Comparison of ENCODE assay signal across 16 mouse cellular contexts in genomic region chr2:151910498-151910897, GRCm38 (mm10). TPM values are rescaled to one million over a fixed set of nuclear protein-coding genes. Genes with fewer than 3 reads are reported as not detected.
DNase-seq lines count a peak whose midpoint lies in the region; ATAC-seq and TF ChIP-seq lines count a peak whose summit lies in the region.
"Had no signal": no experiment of that assay in that cellular context is flagged by ENCODE, and none has a peak within 500 bp of the region (broad histone marks: within the 10 kb centered on the region; RNA-seq: fewer than 3 reads in every experiment).

No protein-coding gene starts in this region.

- no peak for TF ChIP-seq EP300 in stomach, postnatal 0 days (optimal IDR thresholded peaks at IDR 0.05)

- ATAC-seq in heart, embryonic 13.5 days (ENCODE audit: extremely low read depth, insufficient number of reproducible peaks, low FRiP score, low TSS enrichment), result no peak
- ATAC-seq in midbrain, postnatal 0 days (ENCODE audit: low FRiP score), result no peak
- ATAC-seq in midbrain, embryonic 16.5 days, result no peak
- ATAC-seq in intestine, embryonic 15.5 days, result peak; percentile 23
- ATAC-seq in stomach, postnatal 0 days (ENCODE audit: low FRiP score, low TSS enrichment), result no peak; the same call in 1 of the 2 replicates
- ATAC-seq: activated CD4-positive, CD25-positive, alpha-beta regulatory T cell, adult 4 months had no signal

- no peak overlapping the region for H3K27ac ChIP-seq in heart, embryonic 13.5 days (replicated peaks)
- 0 out of 2 replicates have a peak overlapping the region, but pooled peaks have one; percentile 6 for H3K27ac ChIP-seq in midbrain, postnatal 0 days (ENCODE audit: low read depth, low read length)
- H3K27ac ChIP-seq in midbrain, embryonic 16.5 days (ENCODE audit: low read length), result no peak overlapping the region
- peak overlapping the region; percentile 45 for H3K27ac ChIP-seq in intestine, embryonic 15.5 days
- H3K27ac ChIP-seq in stomach, postnatal 0 days (replicated peaks), result 0 out of 2 replicates have a peak overlapping the region, but pooled peaks have one; percentile 9
- H3K27ac ChIP-seq: heart, adult 2 months; liver, embryonic 15.5 days; macrophage had no signal

- H3K27me3 ChIP-seq in heart, embryonic 13.5 days (replicated peaks), result 0 out of 2 replicates have a peak, but pooled peaks cover 7% of the 10 kb centered on the region
- H3K27me3 ChIP-seq in midbrain, postnatal 0 days (ENCODE audit: insufficient read depth, low read length), result no peaks in the 10 kb centered on the region
- H3K27me3 ChIP-seq in midbrain, embryonic 16.5 days (ENCODE audit: control insufficient read depth, insufficient read depth, low read depth, low read length), result no peaks in the 10 kb centered on the region
- H3K27me3 ChIP-seq in intestine, embryonic 15.5 days (replicated peaks), result no peaks in the 10 kb centered on the region
- H3K27me3 ChIP-seq in stomach, postnatal 0 days (ENCODE audit: control insufficient read depth, insufficient read depth, low read length), result no peaks in the 10 kb centered on the region
- H3K27me3 ChIP-seq: liver, embryonic 15.5 days had no signal

- H3K36me3 ChIP-seq in heart, embryonic 13.5 days, result no peaks in the 10 kb centered on the region
- H3K36me3 ChIP-seq in midbrain, postnatal 0 days (ENCODE audit: insufficient read depth, low read length), result no peaks in the 10 kb centered on the region
- no peaks in the 10 kb centered on the region for H3K36me3 ChIP-seq in midbrain, embryonic 16.5 days (ENCODE audit: control insufficient read depth, insufficient read depth, low read length)
- no peaks in the 10 kb centered on the region for H3K36me3 ChIP-seq in intestine, embryonic 15.5 days
- no peaks in the 10 kb centered on the region for H3K36me3 ChIP-seq in stomach, postnatal 0 days (ENCODE audit: control insufficient read depth, insufficient read depth, low read length)
- H3K36me3 ChIP-seq: liver, embryonic 15.5 days had no signal

- peaks cover 15% of the 10 kb centered on the region for H3K4me1 ChIP-seq in heart, embryonic 13.5 days
- no peaks in the 10 kb centered on the region for H3K4me1 ChIP-seq in midbrain, postnatal 0 days (ENCODE audit: insufficient read depth, low read length)
- H3K4me1 ChIP-seq in midbrain, embryonic 16.5 days (ENCODE audit: control insufficient read depth, insufficient read depth, low read length), result no peaks in the 10 kb centered on the region
- peaks cover 12% of the 10 kb centered on the region for H3K4me1 ChIP-seq in intestine, embryonic 15.5 days (replicated peaks)
- H3K4me1 ChIP-seq in stomach, postnatal 0 days (replicated peaks; ENCODE audit: control insufficient read depth, insufficient read depth), result peaks cover 9% of the 10 kb centered on the region; the same call in 1 of the 2 replicates
- H3K4me1 ChIP-seq: liver, embryonic 15.5 days had no signal

- H3K4me2 ChIP-seq in heart, embryonic 13.5 days, result no peak overlapping the region
- no peak overlapping the region for H3K4me2 ChIP-seq in midbrain, postnatal 0 days (ENCODE audit: low read depth, low read length, poor library complexity, severe bottlenecking)
- H3K4me2 ChIP-seq in midbrain, embryonic 16.5 days (ENCODE audit: low read length), result no peak overlapping the region
- H3K4me2 ChIP-seq in intestine, embryonic 15.5 days (replicated peaks), result 0 out of 2 replicates have a peak overlapping the region, but pooled peaks have one; percentile 5
- H3K4me2 ChIP-seq in stomach, postnatal 0 days (replicated peaks; ENCODE audit: low read depth), result no peak overlapping the region
- H3K4me2 ChIP-seq: liver, embryonic 15.5 days had no signal

- TF ChIP-seq CTCF in midbrain, postnatal 0 days (IDR thresholded peaks at IDR 0.05), result no peak
- no peak for TF ChIP-seq CTCF in stomach, postnatal 0 days (IDR thresholded peaks at IDR 0.05; ENCODE audit: low read depth)

- DNase-seq in heart, adult 8-10 months (ENCODE audit: low spot score), result no peak
- no peak for DNase-seq in midbrain, postnatal 0 days (ENCODE audit: low spot score)
- no peak for DNase-seq in stomach, postnatal 0 days (ENCODE audit: low spot score)
- DNase-seq in right cerebral cortex, postnatal 25 days, result no peak
- DNase-seq: cerebellum, adult 18-20 months; heart, postnatal 36 days; kidney, adult 11 months; right cerebral cortex, adult 18-20 months had no signal

- no peak overlapping the region for H3K4me3 ChIP-seq in heart, embryonic 13.5 days
- H3K4me3 ChIP-seq in midbrain, postnatal 0 days (ENCODE audit: low read depth, low read length), result no peak overlapping the region
- H3K4me3 ChIP-seq in midbrain, embryonic 16.5 days (ENCODE audit: low read depth, low read length), result no peak overlapping the region
- no peak overlapping the region for H3K4me3 ChIP-seq in intestine, embryonic 15.5 days (replicated peaks)
- H3K4me3 ChIP-seq in stomach, postnatal 0 days (ENCODE audit: low read depth, low read length), result no peak overlapping the region
- H3K4me3 ChIP-seq: heart, adult 2 months; liver, embryonic 15.5 days had no signal

- H3K9me3 ChIP-seq in heart, embryonic 13.5 days, result no peaks in the 10 kb centered on the region
- no peaks in the 10 kb centered on the region for H3K9me3 ChIP-seq in midbrain, postnatal 0 days (ENCODE audit: low read length)
- no peaks in the 10 kb centered on the region for H3K9me3 ChIP-seq in midbrain, embryonic 16.5 days (replicated peaks; ENCODE audit: control insufficient read depth, low read length, poor library complexity, severe bottlenecking)
- H3K9me3 ChIP-seq in intestine, embryonic 15.5 days, result no peaks in the 10 kb centered on the region
- H3K9me3 ChIP-seq in stomach, postnatal 0 days (ENCODE audit: control insufficient read depth, low read length), result no peaks in the 10 kb centered on the region
- H3K9me3 ChIP-seq: liver, embryonic 15.5 days had no signal

- H3K9ac ChIP-seq in heart, embryonic 13.5 days, result peak overlapping the region; percentile 3; the same call in 1 of the 2 replicates
- no peak overlapping the region for H3K9ac ChIP-seq in midbrain, postnatal 0 days (replicated peaks; ENCODE audit: low read length, poor library complexity, severe bottlenecking)
- no peak overlapping the region for H3K9ac ChIP-seq in midbrain, embryonic 16.5 days (ENCODE audit: low read depth, low read length)
- no peak overlapping the region for H3K9ac ChIP-seq in intestine, embryonic 15.5 days
- no peak overlapping the region for H3K9ac ChIP-seq in stomach, postnatal 0 days (ENCODE audit: low read length)
- H3K9ac ChIP-seq: liver, embryonic 15.5 days had no signal

- WGBS in heart, embryonic 13.5 days, result 42% methylated on average over 5 of the region's 5 CpGs
- 63% methylated on average over 5 of the region's 5 CpGs for WGBS in midbrain, postnatal 0 days
- WGBS in midbrain, embryonic 16.5 days, result 68% methylated on average over 5 of the region's 5 CpGs
- 40% methylated on average over 5 of the region's 5 CpGs for WGBS in intestine, embryonic 15.5 days
- WGBS in stomach, postnatal 0 days, result 43% methylated on average over 5 of the region's 5 CpGs

RNA-seq across cellular contexts. Expression of gene Angpt4, which starts 0.5 kb away (rescaled TPM):
- polyA plus RNA-seq in heart, embryonic 13.5 days (2015; fragmentation: Nextera tagmentation; extraction: Ambion mirVana), result 0.05 and 0.28 TPM in 2 replicates
- under 1 TPM in 3 of 4 experiments, not detected in 1; 0.14 to 0.22 (median 0.16) TPM for total RNA-seq in heart, adult 8-10 months (2022)
- total RNA-seq in midbrain, postnatal 0 days (2014; rRNA removed), result 0.24 and 0.38 TPM in 2 replicates
- 0.09 and 0.25 TPM in 2 replicates for polyA plus RNA-seq in midbrain, postnatal 0 days (2015; fragmentation: Nextera tagmentation; extraction: Ambion mirVana)
- polyA plus RNA-seq in midbrain, embryonic 16.5 days (2015; fragmentation: Nextera tagmentation; extraction: Ambion mirVana), result 0.14 and 0.30 TPM in 2 replicates
- polyA plus RNA-seq in intestine, embryonic 15.5 days (2015; fragmentation: Nextera tagmentation; extraction: Ambion mirVana), result 0.63 and 1.1 TPM in 2 replicates
- 0.42 and 0.45 TPM in 2 replicates for polyA plus RNA-seq in stomach, postnatal 0 days (2015; fragmentation: Nextera tagmentation; extraction: Ambion mirVana)
- total RNA-seq: neutrophil, adult 5-6 weeks had no signal
- polyA plus RNA-seq: activated CD4-positive, CD25-positive, alpha-beta regulatory T cell, adult 4 months; liver, embryonic 15.5 days; macrophage had no signal

Comparison
In these comparisons a context has a peak if more than half of its experiments do, and no peak if none do; other contexts are left out.
1. H3K27ac ChIP-seq: peak in midbrain, postnatal 0 days (single experiment), intestine, embryonic 15.5 days (single experiment) and stomach, postnatal 0 days (single experiment); none in heart, embryonic 13.5 days (single experiment) and midbrain, embryonic 16.5 days (single experiment).